Mouse (Mus musculus): ENCODE results near the gene Cenpv.
"Not testable (repeated sequence)": the region's sequence is repeated elsewhere in the genome, so short reads cannot be mapped to it uniquely, and the experiment has no call there.

Gene Cenpv

DNA sequence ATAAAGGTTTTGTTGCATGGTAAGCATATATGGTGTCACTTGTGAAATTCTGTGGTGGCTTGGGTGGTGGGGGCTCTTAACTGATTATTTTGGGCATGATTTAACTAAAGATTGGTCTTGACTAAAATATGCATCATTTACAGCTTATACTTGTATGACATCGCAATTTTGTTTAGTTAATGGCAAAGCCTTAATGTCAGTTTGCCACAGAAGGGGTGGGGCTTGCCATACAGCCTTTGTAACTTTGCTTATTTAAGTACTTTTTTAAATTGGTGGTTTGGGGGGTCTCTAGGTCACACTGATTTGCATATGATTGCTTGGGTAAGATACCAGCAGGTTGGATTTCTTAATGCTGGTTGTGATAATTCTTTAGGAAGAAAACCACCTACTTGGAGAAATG, 14.1 kb upstream of the Cenpv start:
- DNase-seq, result no peak

GRCm38 (mm10) chr11:62551226-62552119, 12.4 kb upstream of the Cenpv start:
- peak; percentile 92 for DNase-seq

DNA sequence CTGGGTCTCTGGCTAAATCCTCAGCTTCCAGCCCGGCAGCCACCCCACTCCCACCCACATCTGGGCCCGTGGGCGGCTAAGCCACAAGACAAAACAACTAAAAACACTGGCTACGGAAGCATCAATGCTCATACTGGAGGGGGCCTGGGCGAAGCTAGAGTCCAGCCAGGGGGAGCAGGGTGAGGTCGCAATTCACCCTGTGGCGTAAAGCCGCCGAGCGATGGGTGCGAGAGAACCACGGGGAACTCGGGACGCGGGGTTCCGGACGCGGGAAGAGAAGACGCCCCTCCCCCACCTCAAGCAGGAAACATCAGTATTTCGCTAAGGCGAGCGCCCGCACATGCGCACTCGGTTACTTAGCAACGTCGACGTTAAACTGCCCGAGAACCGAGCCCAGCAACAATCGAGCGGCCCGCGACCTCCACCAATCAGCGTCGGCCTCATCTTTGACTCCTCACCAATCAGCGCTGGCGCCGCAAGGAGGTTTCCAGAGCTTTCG, 11.7 kb upstream of the Cenpv start, which contains the start of gene Ubb:
Gene Ubb, plus strand, starts transcription at position 445 of the 499 bp plus-strand sequence.
- DNase-seq, result peak; percentile 98

DNA sequence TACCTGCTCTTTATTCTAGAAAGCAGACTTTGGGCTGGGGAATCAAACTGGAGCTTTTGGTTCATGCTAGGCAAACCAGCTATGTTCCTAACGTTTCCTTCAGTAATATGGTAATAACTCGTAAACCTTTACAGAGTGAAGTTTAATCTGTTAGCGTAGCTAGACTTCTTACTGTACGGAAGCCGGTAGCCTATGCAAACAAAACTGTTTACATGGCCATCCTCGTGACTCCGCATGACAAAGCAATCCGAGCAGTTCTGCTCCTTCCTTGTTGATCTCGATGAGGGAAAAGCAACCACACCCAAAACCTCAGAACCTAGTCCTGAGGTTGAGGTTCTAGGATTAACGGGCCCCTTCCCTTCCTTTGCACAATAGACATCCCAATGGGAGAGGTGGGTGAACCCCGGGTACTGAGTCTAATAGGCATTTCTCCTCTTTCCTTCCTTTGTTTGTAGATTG, 11.2 kb upstream of the Cenpv start:
- DNase-seq, result peak; percentile 66

- peak; percentile 77 for DNase-seq
These were observed 10.7 kb upstream of the Cenpv start for GRCm38 (mm10) chr11:62549782-62550181.

GRCm38 (mm10) chr11:62543991-62544390, 4.9 kb upstream of the Cenpv start:
- no peak for DNase-seq

- DNase-seq, result no peak
These were observed 2.5 kb upstream of the Cenpv start for GRCm38 (mm10) chr11:62541581-62541980.

- no peak for DNase-seq
These were observed 1.9 kb upstream of the Cenpv start for GRCm38 (mm10) chr11:62540969-62541368.

DNA sequence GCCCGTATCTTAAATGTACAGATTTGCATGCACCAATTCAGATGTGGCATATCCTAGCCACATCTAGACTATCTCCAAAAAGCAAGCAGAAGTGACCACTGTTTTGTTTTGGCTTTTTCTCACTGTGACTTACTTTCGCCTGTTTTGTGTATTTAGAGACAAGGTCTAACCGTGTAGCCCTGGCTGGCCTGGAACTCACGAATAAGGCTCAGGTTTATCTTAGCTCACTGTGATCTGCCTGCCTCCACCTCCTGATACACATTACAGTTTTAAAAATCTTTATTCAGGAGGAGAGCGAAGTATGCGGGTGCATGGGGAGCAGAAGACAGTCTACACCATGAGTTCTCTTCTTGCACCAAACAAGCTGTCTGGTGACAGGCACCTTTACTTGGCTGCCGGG, 1.1 kb upstream of the Cenpv start:
- no peak for DNase-seq

DNA sequence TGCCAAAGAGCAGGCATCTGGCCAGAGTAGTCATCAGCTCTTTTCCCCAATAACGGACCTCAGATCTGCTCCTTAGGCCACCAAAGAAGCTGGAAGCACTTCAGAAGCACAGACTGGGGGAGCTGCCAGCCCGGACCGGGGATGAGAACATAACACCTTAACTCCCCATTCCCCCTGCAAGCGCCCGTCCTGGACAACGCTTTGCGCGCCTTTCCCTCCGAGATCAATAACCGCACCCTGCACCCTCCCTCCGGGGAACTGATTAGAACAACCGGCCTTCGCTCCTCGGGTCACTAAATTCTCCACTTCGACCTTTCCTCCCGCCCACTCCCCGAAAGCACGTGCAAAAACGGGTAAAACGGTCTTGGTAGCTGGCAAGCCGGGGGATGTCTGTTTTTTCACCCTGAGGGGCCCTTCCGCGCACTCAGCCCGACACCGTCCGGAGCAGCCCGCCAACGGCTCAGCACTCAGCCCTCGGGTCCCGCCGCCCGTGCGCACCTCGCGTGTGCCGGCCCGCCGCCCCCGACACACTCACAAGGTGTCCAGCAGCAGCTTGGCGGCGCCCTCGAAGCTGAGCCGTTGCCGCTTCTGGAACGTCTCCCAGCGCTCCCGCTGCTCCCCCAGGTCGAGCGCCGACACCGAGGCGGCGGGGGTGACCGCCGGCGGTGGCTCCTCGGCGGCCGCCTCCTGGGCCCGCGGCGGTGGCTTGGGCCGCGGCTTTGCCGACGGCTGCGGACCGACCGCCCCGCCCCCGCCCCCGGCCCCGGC, 556 bp downstream of the Cenpv start:
- DNase-seq, result peak; percentile 66

DNA sequence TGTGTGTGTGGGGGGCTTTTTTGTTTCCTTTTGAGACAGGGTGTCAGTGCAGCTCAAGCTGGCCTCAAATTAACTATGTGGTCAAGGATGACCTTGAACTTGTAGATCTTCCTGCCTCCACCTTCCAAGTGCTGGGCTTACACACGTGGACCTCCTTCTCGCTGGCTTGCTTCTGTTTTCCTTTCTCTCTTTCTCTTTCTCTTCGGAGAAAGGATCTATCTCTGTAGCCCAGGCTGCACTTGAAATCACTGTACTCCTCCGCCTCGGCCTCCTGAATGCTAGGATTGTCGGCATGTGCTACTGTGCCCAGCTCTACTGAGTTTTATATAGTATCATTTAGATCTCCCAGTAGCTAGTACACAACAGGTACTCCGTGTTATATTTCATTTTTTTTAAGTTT, 1.5 kb downstream of the Cenpv start:
- no peak for DNase-seq

DNA sequence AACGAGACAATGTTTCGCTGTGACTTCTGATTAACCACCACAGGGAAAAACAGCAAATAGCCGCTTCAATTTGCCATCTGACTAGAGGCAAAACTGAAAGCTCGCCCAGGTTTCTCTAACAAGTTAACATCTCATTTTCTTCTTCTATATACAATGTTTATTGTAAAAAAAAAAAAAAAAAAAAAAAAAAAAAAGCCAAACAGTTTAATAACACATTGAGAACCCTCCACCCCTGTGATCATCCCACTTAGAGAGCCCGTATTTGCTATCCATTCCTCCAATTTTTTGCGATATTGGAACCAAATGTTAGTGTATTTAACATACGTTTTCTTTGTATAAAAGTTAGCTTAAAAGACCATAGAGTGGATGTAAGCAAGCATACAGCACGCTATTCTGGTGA, 2.0 kb downstream of the Cenpv start:
- no peak for DNase-seq

- DNase-seq, result no peak
These were observed 16.8 kb downstream of the Cenpv start for GRCm38 (mm10) chr11:62522283-62522682.

- DNase-seq, result no peak
These were observed 20.1 kb downstream of the Cenpv start for GRCm38 (mm10) chr11:62518991-62519390.

- DNase-seq, result no peak
These were observed 25.8 kb downstream of the Cenpv start for GRCm38 (mm10) chr11:62513311-62513710.

DNA sequence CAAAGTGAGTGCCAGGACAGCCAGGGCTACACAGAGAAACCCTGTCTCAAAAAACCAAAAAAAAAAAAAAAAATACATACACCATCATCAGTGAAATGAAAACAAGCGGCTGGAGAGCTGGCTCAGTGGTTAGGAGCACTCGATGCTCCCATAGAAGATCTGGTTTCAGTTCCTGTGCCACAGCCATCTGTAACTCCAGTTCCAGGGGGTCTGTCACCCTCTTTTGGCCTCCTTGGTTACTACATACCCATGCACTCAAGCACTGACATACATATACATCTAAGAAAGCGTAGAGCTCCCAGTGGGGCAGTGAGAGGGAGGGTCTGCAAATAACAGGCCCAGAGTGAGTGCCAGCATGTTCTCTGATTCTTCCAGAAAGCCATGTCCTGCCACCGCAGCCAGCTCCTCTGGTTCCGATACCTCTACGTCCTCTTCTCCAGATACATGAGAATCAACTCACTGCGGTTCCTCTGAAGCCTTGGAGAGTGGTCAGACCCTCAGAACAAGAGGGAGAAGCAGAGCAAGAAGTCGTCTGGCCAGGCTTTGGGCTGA, 26.5 kb downstream of the Cenpv start:
- DNase-seq, result no peak

DNA sequence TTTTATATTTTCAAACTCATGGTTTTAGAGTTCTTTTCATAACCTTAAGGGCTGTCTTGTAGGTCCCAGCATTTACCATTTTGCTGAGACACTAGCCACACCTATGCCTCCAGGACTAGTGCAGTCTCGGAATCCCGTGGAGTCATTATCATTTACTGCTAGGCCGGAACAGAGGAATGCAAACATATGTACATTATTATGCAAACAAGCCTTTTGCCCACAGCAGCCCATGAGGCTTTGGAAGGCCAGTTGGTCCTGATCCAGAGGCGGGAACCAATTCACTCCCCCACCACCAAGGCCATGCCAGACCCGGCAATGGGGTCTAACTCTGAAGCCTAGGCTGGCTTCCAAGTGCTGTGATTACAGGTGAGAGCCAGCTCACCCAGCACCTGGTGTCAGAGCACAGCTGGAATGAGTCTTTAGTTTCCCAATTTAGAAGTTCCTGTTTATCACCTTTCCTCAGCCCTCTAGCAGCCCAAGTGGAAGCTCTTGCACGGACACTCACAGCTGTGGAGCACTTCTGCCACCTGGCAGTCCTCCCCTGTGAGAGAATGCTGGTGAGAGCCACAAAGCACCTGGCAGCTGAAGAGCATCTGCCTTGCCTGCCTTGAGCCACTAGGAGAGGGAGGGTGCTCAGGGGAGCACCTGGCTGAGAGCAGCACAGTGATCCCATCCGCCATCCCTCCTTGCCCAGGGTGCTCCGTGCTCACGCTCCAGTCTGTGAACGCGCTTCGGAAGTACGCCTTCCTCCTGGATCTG, 27.4 kb downstream of the Cenpv start:
- no peak for DNase-seq

DNA sequence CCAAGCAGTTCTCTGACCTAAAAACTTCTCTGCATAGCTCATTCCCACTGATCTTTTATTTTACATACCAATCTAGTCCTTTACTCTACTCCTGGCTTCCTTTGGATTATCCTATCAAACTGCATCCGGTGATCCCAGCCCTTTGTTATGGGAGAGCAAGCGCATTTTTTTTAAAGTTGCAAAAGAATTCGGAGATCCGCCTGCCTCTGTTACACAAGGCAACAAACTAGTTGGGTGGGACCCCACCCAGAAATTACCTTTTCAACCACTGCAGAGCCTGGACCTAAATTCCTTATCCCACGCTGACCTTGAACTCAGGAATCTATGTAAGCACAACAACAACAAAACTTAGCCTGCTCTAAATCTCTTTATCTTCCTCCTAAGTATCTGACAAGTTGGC, 28.1 kb downstream of the Cenpv start:
- DNase-seq, result no peak

DNA sequence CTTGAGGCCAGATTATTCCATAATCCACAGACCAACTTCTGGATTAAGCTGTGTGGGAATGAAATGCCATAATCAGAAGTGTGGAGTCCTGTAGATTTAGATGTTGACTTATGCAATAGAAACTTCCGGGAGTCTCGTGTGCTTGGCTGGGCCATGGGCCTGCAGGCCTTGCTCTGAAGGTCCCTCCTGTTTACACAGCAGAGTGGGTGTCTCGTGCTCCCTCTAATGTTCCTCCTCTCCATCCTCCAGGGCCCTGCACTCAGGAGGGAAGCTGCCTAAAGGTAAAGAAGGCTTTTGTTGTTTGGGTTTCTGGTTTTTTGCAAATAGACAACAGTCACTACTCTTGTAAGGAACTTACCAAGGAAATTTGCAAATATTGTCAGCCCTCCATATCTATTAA, 29.5 kb downstream of the Cenpv start:
- DNase-seq, result no peak

- not testable (repeated sequence) for DNase-seq
These were observed 30.2 kb downstream of the Cenpv start for GRCm38 (mm10) chr11:62508816-62509215.

GRCm38 (mm10) chr11:62508365-62508764, 30.7 kb downstream of the Cenpv start:
- not testable (repeated sequence) for DNase-seq

DNA sequence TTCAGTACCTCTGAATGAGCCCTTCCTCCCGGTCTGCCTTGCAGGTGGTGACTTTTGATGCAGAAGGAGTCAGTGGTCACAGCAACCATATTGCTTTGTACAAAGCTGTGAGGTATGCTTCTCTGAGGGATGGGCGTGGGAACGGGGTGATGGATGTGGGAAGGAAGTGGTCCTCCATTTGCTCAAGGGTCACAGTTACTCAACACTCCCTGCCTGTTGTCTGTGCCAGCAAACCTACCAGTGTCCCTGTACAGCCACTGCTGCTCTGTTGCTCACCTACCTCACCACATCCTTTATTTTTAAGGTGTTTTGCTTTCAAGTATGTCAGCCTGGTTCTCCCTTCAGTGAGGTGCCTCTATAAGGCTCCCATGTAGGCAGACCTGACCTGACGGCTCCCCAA, 31.4 kb downstream of the Cenpv start:
- DNase-seq, result no peak

DNA sequence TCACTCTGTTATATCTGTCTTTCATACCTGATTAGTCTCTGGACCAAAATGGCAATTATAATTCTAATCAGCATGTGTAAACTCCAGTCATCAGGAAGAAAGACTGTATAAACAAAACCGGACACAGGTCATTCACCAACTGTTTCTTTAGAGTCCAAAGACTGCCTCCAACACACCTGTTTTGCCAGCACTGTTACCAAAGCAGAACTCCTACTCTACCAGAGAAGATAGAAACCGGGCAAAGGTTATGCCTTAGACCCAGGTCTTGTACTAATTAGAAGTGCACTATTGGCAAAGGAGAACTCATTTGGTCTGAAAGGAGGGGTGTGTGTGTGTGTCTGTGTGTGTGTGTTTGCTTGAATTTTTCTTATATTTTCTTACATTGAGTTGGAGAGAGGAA, 38.5 kb downstream of the Cenpv start:
- no peak for DNase-seq

All from kidney, adult 18-20 months (tissue).